Mouse (Mus musculus) liver, embryonic 14.5 days (tissue): Measurements from ENCODE around the gene Kbtbd2. TPM values are rescaled to one million over a fixed set of nuclear protein-coding genes. Genes with fewer than 3 reads are reported as not detected.

Experiments used
- ATAC-seq: fragments of 200-750 bp; cut with Nextera tagmentation; 2 replicates; pipeline ENCODE4 v1.8.0; 2017; ENCODE audit warnings: moderate number of reproducible peaks, mild to moderate bottlenecking, moderate library complexity; ENCODE audit not compliant: insufficient read depth
- DNase-seq, 3 experiments: peaks; one replicate each; pipeline ENCODE4 v3.0.0-alpha.2; 2012 to 2013; ENCODE audit warnings: low read depth in 3 of 3, low spot score in 3 of 3
- H3K27ac ChIP-seq: fragments of 300-500 bp; sonication (generic); 2 replicates; pipeline ENCODE4 v1.5.1; 2014; ENCODE audit warnings: moderate library complexity, mild to moderate bottlenecking, control low read depth, inconsistent platforms
- H3K27me3 ChIP-seq: fragments of 300-500 bp; sonication (generic); 2 replicates; pipeline ENCODE4 v1.6.1; 2014; ENCODE audit warnings: mild to moderate bottlenecking, low read length, moderate library complexity; ENCODE audit not compliant: control insufficient read depth, insufficient read depth
- H3K36me3 ChIP-seq: fragments of 300-500 bp; sonication (generic); replicated peaks from 2 replicates; pipeline ENCODE4 v1.6.1; 2014; ENCODE audit warnings: low read depth; ENCODE audit not compliant: control insufficient read depth, insufficient read depth
- H3K4me1 ChIP-seq, 2 experiments: fragments of 200-500 bp in 1 of 2; fragments of 300-500 bp in 1 of 2; sonication (generic) in 1 of 2; replicated peaks; 2 replicates each; pipeline ENCODE4 v1.6.1; 2012 to 2014; ENCODE audit warnings: antibody characterized with exemption in 1 of 2, inconsistent platforms in 1 of 2, low read length in 1 of 2; ENCODE audit not compliant: control insufficient read depth in 2 of 2, insufficient read depth in 2 of 2
- H3K4me2 ChIP-seq: fragments of 300-500 bp; sonication (generic); 2 replicates; pipeline ENCODE4 v1.6.1; 2014; ENCODE audit warnings: low read depth, mild to moderate bottlenecking, control low read depth, moderate library complexity
- H3K4me3 ChIP-seq, 2 experiments: fragments of 200-500 bp in 1 of 2; fragments of 300-500 bp in 1 of 2; sonication (generic) in 1 of 2; 2 replicates each; pipeline ENCODE4 v1.5.1; 2012 to 2014; ENCODE audit warnings: low read depth in 2 of 2, low read length in 2 of 2, mild to moderate bottlenecking in 2 of 2, control low read depth in 1 of 2, inconsistent platforms in 1 of 2, moderate library complexity in 1 of 2; ENCODE audit not compliant: insufficient read depth in 1 of 2
- H3K9ac ChIP-seq: fragments of 300-500 bp; sonication (generic); replicated peaks from 2 replicates; pipeline ENCODE4 v1.6.1; 2014; ENCODE audit warnings: mild to moderate bottlenecking, control low read depth, moderate library complexity
- H3K9me3 ChIP-seq: fragments of 300-500 bp; sonication (generic); 2 replicates; pipeline ENCODE4 v1.6.1; 2016; ENCODE audit warnings: low read length, mixed read lengths; ENCODE audit not compliant: control insufficient read depth
- CTCF ChIP-seq: IDR thresholded peaks from 2 replicates; pipeline ENCODE4 v1.5.1; 2016; ENCODE audit warnings: antibody characterized with exemption, low read depth, control low read depth
- EP300 ChIP-seq: IDR thresholded peaks from 2 replicates; pipeline ENCODE4 v1.6.1; 2016; ENCODE audit warnings: antibody characterized with exemption, low read depth
- WGBS: fragments of 180-500 bp; shearing (Covaris S2); extraction: QIAGEN DNeasy Blood & Tissue Kit; methylation state at CpG from one replicate; pipeline ENCODE4 v1.1.7; 2014; ENCODE audit not compliant: insufficient replicate concordance; 5-methylcytosine and 5-hydroxymethylcytosine counted together
- polyA plus RNA-seq, 2 experiments: library from polyadenylated mRNA; depleted of rRNA in 1 of 2; stranded (reverse) in 1 of 2; unstranded in 1 of 2; fragments of >200 nt; fragmentation: Nextera tagmentation in 1 of 2; extraction: Ambion mirVana in 1 of 2; gene quantifications; 2 replicates each; pipeline versions ENCODE4 v1.2.1 to v1.2.3; 2012 to 2014

Kbtbd2 gene
- polyA plus RNA-seq, 2 experiments = 7.3 to 10.6 TPM

GRCm38 (mm10) chr6:56756117-56756516 is 41.5 kb downstream of the Kbtbd2 start:
- H3K9ac ChIP-seq = no peak overlapping the region
- WGBS = 74% methylated on average over 1 of the region's 1 CpGs
- H3K27ac ChIP-seq = no peak overlapping the region
- TF ChIP-seq CTCF = no peak
- no peak for TF ChIP-seq EP300
- no peak overlapping the region for H3K4me3 ChIP-seq
- H3K9me3 ChIP-seq = no peaks in the 10 kb centered on the region
- no peak for ATAC-seq
- peaks cover 12% of the 10 kb centered on the region for H3K36me3 ChIP-seq
- H3K4me2 ChIP-seq = no peak overlapping the region
- H3K27me3 ChIP-seq = no peaks in the 10 kb centered on the region
- no peaks in the 10 kb centered on the region for H3K4me1 ChIP-seq
- no peak for DNase-seq

GRCm38 (mm10) chr6:56753719-56754118 is 43.9 kb downstream of the Kbtbd2 start:
- peaks cover 12% of the 10 kb centered on the region for H3K36me3 ChIP-seq

GRCm38 (mm10) chr6:56745950-56746543 is 51.6 kb downstream of the Kbtbd2 start:
- TF ChIP-seq CTCF (no peak), EP300 (no peak)
- H3K27me3 ChIP-seq = no peaks in the 10 kb centered on the region
- H3K4me1 ChIP-seq = no peaks in the 10 kb centered on the region
- no peak overlapping the region for H3K27ac ChIP-seq
- H3K36me3 ChIP-seq = peaks cover 3% of the 10 kb centered on the region; the same call in 1 of the 2 replicates
- H3K9me3 ChIP-seq = no peaks in the 10 kb centered on the region
- H3K9ac ChIP-seq = no peak overlapping the region
- 67% methylated on average over 5 of the region's 5 CpGs for WGBS
- no peak overlapping the region for H3K4me2 ChIP-seq
- no peak overlapping the region for H3K4me3 ChIP-seq
- ATAC-seq (no peak), DNase-seq (no peak)

More at GRCm38 (mm10) chr6:56753719-56754118, 43.9 kb downstream of the Kbtbd2 start:
- H3K9me3 ChIP-seq = no peaks in the 10 kb centered on the region
- no peaks in the 10 kb centered on the region for H3K27me3 ChIP-seq
- DNase-seq (no peak), ATAC-seq (no peak)
- WGBS = 72% methylated on average over 3 of the region's 3 CpGs
- no peak overlapping the region for H3K27ac ChIP-seq
- no peak overlapping the region for H3K4me3 ChIP-seq
- TF ChIP-seq EP300 (no peak), CTCF (no peak)
- no peak overlapping the region for H3K4me2 ChIP-seq
- H3K4me1 ChIP-seq = no peaks in the 10 kb centered on the region
- no peak overlapping the region for H3K9ac ChIP-seq

GRCm38 (mm10) chr6:56732545-56732944 is 65.1 kb downstream of the Kbtbd2 start:
- Histone ChIP-seq H3K27me3 (no peaks in the 10 kb centered on the region), H3K9ac (no peak overlapping the region), H3K9me3 (no peaks in the 10 kb centered on the region), H3K4me2 (no peak overlapping the region), H3K36me3 (peaks cover 12% of the 10 kb centered on the region), H3K27ac (no peak overlapping the region), H3K4me3 (no peak overlapping the region), H3K4me1 (no peaks in the 10 kb centered on the region)
- DNase-seq = no peak
- WGBS = 58% methylated on average over 2 of the region's 2 CpGs
- TF ChIP-seq EP300 (no peak), CTCF (no peak)
- ATAC-seq = no peak

Other genes starting within 250 kb of the Kbtbd2 start
- gene Pde1c, start 228.7 kb downstream of the Kbtbd2 start, polyA plus RNA-seq (2012; rRNA removed) = 0.27 and 0.45 TPM in 2 replicates
- gene Pde1c, start 228.7 kb downstream of the Kbtbd2 start, polyA plus RNA-seq (2014; fragmentation: Nextera tagmentation; extraction: Ambion mirVana) = 0.46 and 0.71 TPM in 2 replicates
- gene Lsm5, start 93.1 kb downstream of the Kbtbd2 start, polyA plus RNA-seq (2012; rRNA removed) = 58.8 and 65.7 TPM in 2 replicates
- 92.0 and 108 TPM in 2 replicates for gene Lsm5, start 93.1 kb downstream of the Kbtbd2 start, polyA plus RNA-seq (2014; fragmentation: Nextera tagmentation; extraction: Ambion mirVana)
- 1.5 and 2.2 TPM in 2 replicates for gene Avl9, start 82.9 kb downstream of the Kbtbd2 start, polyA plus RNA-seq (2012; rRNA removed)
- gene Avl9, start 82.9 kb downstream of the Kbtbd2 start, polyA plus RNA-seq (2014; fragmentation: Nextera tagmentation; extraction: Ambion mirVana) = 3.2 and 3.4 TPM in 2 replicates
- 11.4 and 15.3 TPM in 2 replicates for gene Fkbp9, start 34.2 kb upstream of the Kbtbd2 start, polyA plus RNA-seq (2012; rRNA removed)
- 19.1 and 20.3 TPM in 2 replicates for gene Fkbp9, start 34.2 kb upstream of the Kbtbd2 start, polyA plus RNA-seq (2014; fragmentation: Nextera tagmentation; extraction: Ambion mirVana)
- gene Nt5c3, start 126.1 kb upstream of the Kbtbd2 start, polyA plus RNA-seq (2012; rRNA removed) = 55.6 and 84.0 TPM in 2 replicates
- 255 and 257 TPM in 2 replicates for gene Nt5c3, start 126.1 kb upstream of the Kbtbd2 start, polyA plus RNA-seq (2014; fragmentation: Nextera tagmentation; extraction: Ambion mirVana)
- gene Vmn1r4, start 126.2 kb upstream of the Kbtbd2 start, polyA plus RNA-seq (2012; rRNA removed) = 0.10 and 0.13 TPM in 2 replicates
- 0.11 and 0.28 TPM in 2 replicates for gene Vmn1r4, start 126.2 kb upstream of the Kbtbd2 start, polyA plus RNA-seq (2014; fragmentation: Nextera tagmentation; extraction: Ambion mirVana)
- gene Vmn1r5, start 172.5 kb upstream of the Kbtbd2 start, polyA plus RNA-seq (2012; rRNA removed) = not detected in 2 replicates
- gene Vmn1r5, start 172.5 kb upstream of the Kbtbd2 start, polyA plus RNA-seq (2014; fragmentation: Nextera tagmentation; extraction: Ambion mirVana) = not detected in 2 replicates
- not detected in 2 replicates for gene Vmn1r6, start 199.4 kb upstream of the Kbtbd2 start, polyA plus RNA-seq (2012; rRNA removed)
- not detected in 2 replicates for gene Vmn1r6, start 199.4 kb upstream of the Kbtbd2 start, polyA plus RNA-seq (2014; fragmentation: Nextera tagmentation; extraction: Ambion mirVana)
- not detected in 2 replicates for gene Vmn1r7, start 227.5 kb upstream of the Kbtbd2 start, polyA plus RNA-seq (2012; rRNA removed)
- not detected in 2 replicates for gene Vmn1r7, start 227.5 kb upstream of the Kbtbd2 start, polyA plus RNA-seq (2014; fragmentation: Nextera tagmentation; extraction: Ambion mirVana)
- not detected in 2 replicates for gene Vmn1r8, start 234.5 kb upstream of the Kbtbd2 start, polyA plus RNA-seq (2012; rRNA removed)
- not detected in 2 replicates for gene Vmn1r8, start 234.5 kb upstream of the Kbtbd2 start, polyA plus RNA-seq (2014; fragmentation: Nextera tagmentation; extraction: Ambion mirVana)